Mouse (Mus musculus): ENCODE measurements around the gene Immp2l.

- TF ChIP-seq POLR2A (IDR thresholded peaks at IDR 0.05; ENCODE audit: insufficient read depth, low read depth, low read length) (no peak), EP300 (IDR thresholded peaks at IDR 0.05; ENCODE audit: insufficient read depth, low read depth, low read length) (no peak), CTCF (IDR thresholded peaks at IDR 0.05) (no peak)
Observed at GRCm38 (mm10) chr12:41349814-41350213, 325.9 kb downstream of the Immp2l start.

All from heart, adult 2 months (tissue).